Mouse (Mus musculus) ES-E14 (cell line): ENCODE results near the gene Tmem230. TPM values are rescaled to one million over a fixed set of nuclear protein-coding genes. Genes with fewer than 3 reads are reported as not detected.

Experiments
- DNase-seq: peaks from one replicate; pipeline ENCODE4 v3.0.0-alpha.2; 2013; ENCODE audit warnings: low read depth, low spot score
- H3K27ac ChIP-seq: 2 replicates; pipeline ENCODE4 v1.5.1; 2012; ENCODE audit warnings: low read depth, mild to moderate bottlenecking, low read length, moderate library complexity, mixed read lengths; ENCODE audit not compliant: poor library complexity, insufficient read depth, severe bottlenecking
- H3K36me3 ChIP-seq: 2 replicates; pipeline ENCODE4 v1.6.1; 2012; ENCODE audit warnings: mild to moderate bottlenecking, low read length, moderate library complexity, mixed read lengths; ENCODE audit not compliant: control insufficient read depth, poor library complexity, insufficient read depth, severe bottlenecking
- H3K4me1 ChIP-seq, 2 experiments: fragments of 150-350 bp in 1 of 2; sonication (generic) in 1 of 2; 2 replicates each; pipeline ENCODE4 v1.6.1; 2012; ENCODE audit warnings: low read length in 2 of 2, mild to moderate bottlenecking in 1 of 2, mixed read lengths in 1 of 2; ENCODE audit not compliant: control insufficient read depth in 2 of 2, insufficient read depth in 2 of 2, poor library complexity in 1 of 2
- H3K4me3 ChIP-seq, 2 experiments: fragments of 150-350 bp in 1 of 2; sonication (generic) in 1 of 2; 2 replicates each; pipeline ENCODE4 v1.5.1; 2012; ENCODE audit warnings: low read length in 2 of 2, low read depth in 1 of 2, mild to moderate bottlenecking in 1 of 2, mixed read lengths in 1 of 2; ENCODE audit not compliant: insufficient read depth in 1 of 2, poor library complexity in 1 of 2, severe bottlenecking in 1 of 2
- H3K9ac ChIP-seq: 2 replicates; pipeline ENCODE4 v1.6.1; 2012; ENCODE audit warnings: low read depth, mild to moderate bottlenecking, low read length, mixed read lengths; ENCODE audit not compliant: poor library complexity, insufficient read depth, severe bottlenecking
- H3K9me3 ChIP-seq: fragments of 150-350 bp; sonication (generic); 2 replicates; pipeline ENCODE4 v1.6.1; 2012; ENCODE audit warnings: low read depth, mild to moderate bottlenecking, low read length; ENCODE audit not compliant: control insufficient read depth, insufficient read depth
- CHD2 ChIP-seq: IDR thresholded peaks from 2 replicates; pipeline ENCODE4 v1.6.1; 2014; ENCODE audit warnings: mild to moderate bottlenecking, low read depth, low read length, inconsistent platforms
- HCFC1 ChIP-seq: IDR thresholded peaks from 2 replicates; pipeline ENCODE4 v1.6.1; 2012; ENCODE audit warnings: low read length, inconsistent platforms, borderline replicate concordance; ENCODE audit not compliant: insufficient read depth
- MAFK ChIP-seq: IDR thresholded peaks from 2 replicates; pipeline ENCODE4 v1.6.1; 2014; ENCODE audit warnings: mild to moderate bottlenecking, low read depth, low read length, inconsistent platforms; ENCODE audit not compliant: insufficient read depth
- ZC3H11A ChIP-seq: IDR thresholded peaks from 2 replicates; pipeline ENCODE4 v1.6.1; 2012; ENCODE audit warnings: low read depth, mild to moderate bottlenecking, inconsistent platforms, low read length, borderline replicate concordance
- ZNF384 ChIP-seq: IDR thresholded peaks from 2 replicates; pipeline ENCODE4 v1.6.1; 2012; ENCODE audit warnings: low read depth, low read length, inconsistent platforms
- in situ Hi-C, 2 experiments: fragments of 600-800 bp; cut with MboI; formaldehyde crosslinking; loops; one replicate each; pipeline ENCODE4 v1.15.1; 2025; ENCODE audit warnings: low sequenced_read_pairs in 2 of 2, inconsistent platforms in 1 of 2; ENCODE audit not compliant: unreplicated experiment in 2 of 2
- total RNA-seq: library from RNA; depleted of rRNA; stranded (reverse); fragments of 300-350 nt; gene quantifications from 2 replicates; pipeline ENCODE4 v1.2.3, GENCODE M21; 2012

The Tmem230 gene
- total RNA-seq, 1 experiment = 36.0 TPM

DNA sequence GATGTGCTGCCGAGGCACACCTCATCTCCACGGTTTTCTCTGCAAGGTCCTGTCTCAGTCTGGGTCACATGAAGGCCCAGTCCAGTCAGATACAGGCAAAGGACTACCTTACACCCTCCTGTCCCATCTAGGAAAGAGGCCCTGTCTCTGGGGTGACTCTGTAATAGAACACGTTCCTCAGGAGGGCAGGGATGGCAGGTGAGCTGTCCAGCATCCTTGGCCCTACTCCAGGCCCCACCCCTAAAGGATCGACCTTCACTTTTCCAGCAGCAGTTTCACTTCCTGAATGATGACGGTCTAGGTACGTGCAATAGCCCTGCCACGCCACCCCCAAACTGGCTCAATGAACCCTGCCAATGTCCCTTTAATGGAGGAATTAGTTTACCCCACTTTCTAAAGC lies 11.6 kb downstream of the Tmem230 start:
- no peak overlapping the region for H3K27ac ChIP-seq
- peaks cover 8 to 19% of the 10 kb centered on the region in 2 experiments; a peak in 3 of 4 replicates for H3K4me1 ChIP-seq
- no peak overlapping the region for H3K4me3 ChIP-seq
- H3K9me3 ChIP-seq = no peaks in the 10 kb centered on the region
- in situ Hi-C loops = loop anchor here in 1 of 2 experiments (25.0 kb wide), 1 partner anchor 399 kb away; no protein-coding TSS in a partner anchor
- H3K36me3 ChIP-seq = peaks cover 5% of the 10 kb centered on the region
- no peak overlapping the region for H3K9ac ChIP-seq
- TF ChIP-seq ZNF384 (no peak), ZC3H11A (no peak), MAFK (no peak), CHD2 (no peak), HCFC1 (no peak)
- DNase-seq = no peak

DNA sequence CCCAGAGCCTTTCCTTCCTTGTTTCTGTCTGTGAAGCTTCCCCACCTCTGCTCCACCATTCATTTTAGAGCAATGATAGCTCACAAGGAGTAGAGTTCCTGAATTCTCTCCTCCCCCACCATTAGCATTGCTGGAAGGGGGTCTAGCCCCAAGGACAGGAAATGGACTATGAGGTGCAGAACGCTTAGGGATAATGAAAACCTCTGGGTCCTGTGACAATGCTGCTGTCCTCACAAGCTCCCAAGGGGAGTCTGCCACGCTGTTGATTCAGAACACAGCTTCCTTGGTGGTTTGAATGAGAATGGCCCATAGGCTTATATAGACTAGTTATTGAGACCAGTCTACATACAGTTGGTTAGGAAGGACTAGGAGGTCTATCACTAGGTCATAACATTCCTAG lies 12.3 kb downstream of the Tmem230 start:
- Histone ChIP-seq H3K4me3 (no peak overlapping the region), H3K27ac (no peak overlapping the region; the same call in 1 of the 2 replicates), H3K9me3 (no peaks in the 10 kb centered on the region), H3K36me3 (peaks cover 5% of the 10 kb centered on the region), H3K4me1 (peaks cover 8 to 19% of the 10 kb centered on the region in 2 experiments; a peak in 3 of 4 replicates), H3K9ac (no peak overlapping the region)
- no peak for DNase-seq
- in situ Hi-C loops = loop anchor here in 1 of 2 experiments (25.0 kb wide), 1 partner anchor 398 kb away; no protein-coding TSS in a partner anchor
- no peak for TF ChIP-seq HCFC1
- TF ChIP-seq ZC3H11A = no peak
- TF ChIP-seq MAFK = no peak
- TF ChIP-seq CHD2 = no peak
- no peak for TF ChIP-seq ZNF384

DNA sequence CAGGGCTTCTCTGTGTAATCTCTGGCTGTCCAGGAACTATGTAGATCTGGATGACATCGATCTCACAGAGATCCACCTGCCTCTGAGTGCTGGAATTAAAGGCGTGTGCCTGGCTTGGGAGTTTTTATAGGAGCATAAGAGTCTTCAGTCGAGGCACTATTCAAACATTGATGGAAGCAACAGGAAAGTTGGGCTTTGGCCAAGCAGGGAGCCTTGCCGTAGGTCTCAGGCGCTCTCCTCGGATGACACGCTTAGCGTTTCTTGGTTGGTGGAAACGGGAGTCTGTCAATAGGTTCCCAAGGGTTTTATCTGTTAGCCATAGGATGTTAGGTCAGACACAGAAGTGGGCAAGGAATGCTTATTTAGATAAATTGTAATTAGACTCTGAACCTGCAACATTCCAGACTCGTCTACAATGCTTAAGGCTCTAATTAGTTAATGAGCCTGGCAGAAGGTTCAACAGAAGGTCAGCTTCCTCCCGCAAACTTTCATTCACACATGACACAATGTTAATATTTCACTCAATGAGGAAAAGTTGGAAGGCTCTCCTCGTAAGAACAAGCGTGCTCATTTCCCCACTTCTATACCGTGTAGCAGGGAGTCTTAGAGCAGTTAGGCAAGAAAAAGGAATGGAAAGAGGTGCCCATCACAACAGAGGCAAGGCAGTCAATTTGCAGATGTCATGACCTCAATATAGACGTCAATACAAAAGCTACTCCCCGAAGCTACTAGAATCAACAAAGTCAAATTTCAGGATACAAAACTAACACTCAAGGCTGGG lies 13.4 kb downstream of the Tmem230 start:
- Histone ChIP-seq H3K27ac (no peak overlapping the region), H3K4me1 (peaks cover 8 to 19% of the 10 kb centered on the region in 2 experiments; a peak in 3 of 4 replicates), H3K9me3 (no peaks in the 10 kb centered on the region), H3K9ac (no peak overlapping the region), H3K36me3 (peaks cover 5% of the 10 kb centered on the region), H3K4me3 (no peak overlapping the region)
- DNase-seq = no peak
- in situ Hi-C loops = loop anchor here in 1 of 2 experiments (25.0 kb wide), 1 partner anchor 397 kb away; no protein-coding TSS in a partner anchor
- TF ChIP-seq MAFK (no peak), CHD2 (no peak), ZNF384 (no peak), HCFC1 (no peak), ZC3H11A (no peak)

DNA sequence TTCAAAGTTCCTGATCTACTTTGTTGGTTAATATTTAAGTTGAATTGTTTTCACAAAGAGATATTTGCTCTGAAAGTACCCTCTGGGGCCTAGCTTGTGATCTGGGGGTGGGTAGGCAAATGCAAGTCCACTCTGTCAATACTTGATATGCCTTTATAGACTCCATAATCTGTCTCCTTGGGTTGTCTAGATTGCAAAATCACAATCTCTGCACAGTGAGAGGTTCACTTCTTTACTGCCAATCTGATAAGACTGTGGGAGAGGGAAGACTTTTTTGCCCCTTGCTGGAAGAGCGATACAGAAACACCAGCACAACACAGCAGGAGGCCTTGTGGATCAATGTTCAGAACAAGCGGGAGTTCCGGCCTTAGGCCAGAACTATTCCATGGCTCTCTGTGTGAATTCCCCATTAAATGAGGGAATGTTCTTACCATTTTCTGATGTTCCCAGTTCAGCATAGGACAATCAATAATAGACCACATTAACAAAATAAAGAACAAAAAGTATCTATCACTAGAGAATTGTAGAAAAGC lies 15.1 kb downstream of the Tmem230 start:
- Histone ChIP-seq H3K9me3 (no peaks in the 10 kb centered on the region), H3K9ac (no peak overlapping the region), H3K27ac (no peak overlapping the region), H3K4me3 (no peak overlapping the region), H3K36me3 (no peaks in the 10 kb centered on the region; the same call in 1 of the 2 replicates), H3K4me1 (peaks cover 8 to 20% of the 10 kb centered on the region in 2 experiments; a peak in 3 of 4 replicates)
- in situ Hi-C loops = loop anchor here in 1 of 2 experiments (25.0 kb wide), 1 partner anchor 395 kb away; no protein-coding TSS in a partner anchor
- DNase-seq = no peak
- TF ChIP-seq HCFC1 (no peak), MAFK (no peak), ZNF384 (no peak), CHD2 (no peak), ZC3H11A (no peak)
